8 mouse cellular contexts compared by ENCODE assay signal in the genomic region with DNA sequence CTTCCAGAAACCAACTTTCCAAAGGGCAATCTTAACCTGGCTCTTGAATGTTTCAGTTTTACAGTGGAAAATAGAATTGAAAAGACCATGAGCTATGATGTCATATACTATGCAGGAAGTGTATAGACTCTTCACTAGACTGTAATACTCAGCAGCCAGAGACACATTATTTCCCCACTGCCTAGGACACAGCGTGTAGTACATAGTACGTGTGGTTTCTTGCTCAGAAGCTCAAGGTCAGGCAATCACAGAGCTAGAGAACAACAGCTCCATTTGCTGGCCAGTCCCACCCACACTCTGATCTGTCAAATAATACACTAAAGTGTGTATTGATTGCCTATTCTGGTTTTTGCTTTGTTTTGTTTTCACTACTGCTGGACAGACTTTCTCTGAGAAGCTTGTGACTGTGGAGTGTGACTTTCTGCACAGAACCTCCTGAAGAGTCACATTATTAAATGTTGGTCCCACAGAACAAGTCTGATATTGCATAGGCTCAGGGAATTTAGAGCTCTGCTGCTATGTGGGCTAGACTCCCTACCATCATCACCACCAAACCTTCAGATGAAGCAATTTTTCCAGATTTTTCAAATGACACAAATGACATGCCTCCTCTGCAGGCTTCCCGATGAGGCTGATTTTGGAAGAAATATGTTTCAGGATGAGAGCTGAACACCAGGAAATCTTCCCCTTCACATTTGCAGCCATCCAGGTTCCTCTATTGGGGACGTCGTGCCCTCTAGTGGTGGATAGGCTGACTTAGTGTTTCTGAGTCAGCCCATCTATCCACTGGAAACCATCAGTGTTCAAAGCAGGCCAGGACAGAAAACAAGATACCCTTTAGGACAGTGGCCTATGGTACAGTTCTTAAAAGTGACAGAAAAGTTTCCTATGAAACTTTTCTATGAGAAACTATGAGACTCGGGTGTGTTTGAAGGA.
DNase-seq lines count a peak whose midpoint lies in the region; ATAC-seq and TF ChIP-seq lines count a peak whose summit lies in the region.

No protein-coding gene starts in this region.

- peak; percentile 48 for TF ChIP-seq CTCF in ES-Bruce4 (IDR thresholded peaks at IDR 0.05; ENCODE audit: low read depth, low read length)
- TF ChIP-seq CTCF in lung, embryonic 14.5 days (IDR thresholded peaks at IDR 0.05; ENCODE audit: low read depth), result peak; percentile 90

- TF ChIP-seq POLR2A in ES-Bruce4 (IDR thresholded peaks at IDR 0.05; ENCODE audit: insufficient read depth, low read length), result no peak

- no peak overlapping the region for H3K27ac ChIP-seq in ES-Bruce4 (ENCODE audit: insufficient read depth, low read length)
- no peak overlapping the region for H3K27ac ChIP-seq in embryonic facial prominence, embryonic 10.5 days (replicated peaks)
- no peak overlapping the region for H3K27ac ChIP-seq in lung, embryonic 14.5 days (ENCODE audit: low read depth)

- H3K4me1 ChIP-seq in ES-Bruce4 (ENCODE audit: control insufficient read depth, insufficient read depth, low read length), result no peaks in the 10 kb centered on the region
- H3K4me1 ChIP-seq in embryonic facial prominence, embryonic 10.5 days, result no peaks in the 10 kb centered on the region
- no peaks in the 10 kb centered on the region for H3K4me1 ChIP-seq in lung, embryonic 14.5 days (ENCODE audit: insufficient read depth)

- no peak overlapping the region for H3K4me2 ChIP-seq in lung, embryonic 14.5 days

- no peaks in the 10 kb centered on the region for H3K27me3 ChIP-seq in ES-Bruce4 (ENCODE audit: control insufficient read depth, insufficient read depth, low read length, poor library complexity, severe bottlenecking)
- no peaks in the 10 kb centered on the region for H3K27me3 ChIP-seq in embryonic facial prominence, embryonic 10.5 days (replicated peaks; ENCODE audit: low read depth, poor library complexity, severe bottlenecking)
- H3K27me3 ChIP-seq in lung, embryonic 14.5 days (ENCODE audit: insufficient read depth, low read length), result no peaks in the 10 kb centered on the region

- 40% methylated on average over 6 of the region's 6 CpGs for WGBS in embryonic facial prominence, embryonic 10.5 days
- 24% methylated on average over 6 of the region's 6 CpGs for WGBS in lung, embryonic 14.5 days

- peak; percentile 69; the same call in 1 of the 2 replicates for ATAC-seq in lung, embryonic 14.5 days (ENCODE audit: insufficient read depth)

- H3K9ac ChIP-seq in ES-Bruce4 (ENCODE audit: low read depth, poor library complexity, severe bottlenecking), result no peak overlapping the region
- no peak overlapping the region for H3K9ac ChIP-seq in lung, embryonic 14.5 days

- H3K4me3 ChIP-seq in ES-Bruce4 (ENCODE audit: low read depth, low read length), result no peak overlapping the region
- no peak overlapping the region for H3K4me3 ChIP-seq in embryonic facial prominence, embryonic 10.5 days
- no peak overlapping the region for H3K4me3 ChIP-seq in lung, embryonic 14.5 days (ENCODE audit: low read depth, low read length)

- TF ChIP-seq EP300 in ES-Bruce4 (IDR thresholded peaks at IDR 0.05; ENCODE audit: insufficient read depth, low read depth, low read length), result no peak

- H3K9me3 ChIP-seq in ES-Bruce4 (replicated peaks; ENCODE audit: control insufficient read depth, insufficient read depth, low read length, poor library complexity, severe bottlenecking), result no peaks in the 10 kb centered on the region
- no peaks in the 10 kb centered on the region for H3K9me3 ChIP-seq in embryonic facial prominence, embryonic 10.5 days
- H3K9me3 ChIP-seq in lung, embryonic 14.5 days (ENCODE audit: low read depth, low read length), result no peaks in the 10 kb centered on the region; the same call in 1 of the 2 replicates

- H3K36me3 ChIP-seq in ES-Bruce4 (ENCODE audit: control insufficient read depth, insufficient read depth, low read length, poor library complexity, severe bottlenecking), result no peaks in the 10 kb centered on the region
- H3K36me3 ChIP-seq in embryonic facial prominence, embryonic 10.5 days (replicated peaks), result no peaks in the 10 kb centered on the region
- no peaks in the 10 kb centered on the region for H3K36me3 ChIP-seq in lung, embryonic 14.5 days (ENCODE audit: insufficient read depth)

- peak; percentile 39 for DNase-seq in adrenal gland, postnatal 25 days
- DNase-seq in embryonic facial prominence, embryonic 10.5 days (ENCODE audit: low spot score), result peak; percentile 61
- DNase-seq in heart, postnatal 4 days, result peak; percentile 78
- peak; percentile 60 to 88 for DNase-seq in layer of hippocampus, adult 18-20 months (ENCODE audit: low spot score in 2 of 2)
- DNase-seq in lung, embryonic 14.5 days, result peak; percentile 87
- DNase-seq in retina, adult 2 months (ENCODE audit: low read depth, low spot score), result peak; percentile 29
- peak; percentile 30 to 71 for DNase-seq in urinary bladder, postnatal 4 days (ENCODE audit: low spot score in 2 of 2)

Comparison
In these comparisons a context has a peak if more than half of its experiments do, and no peak if none do; other contexts are left out.
1. DNase-seq: peak in every context shown above with its lines; median percentile 87 in lung, embryonic 14.5 days; 78 in heart, postnatal 4 days; 74 in layer of hippocampus, adult 18-20 months; 61 in embryonic facial prominence, embryonic 10.5 days; 50 in urinary bladder, postnatal 4 days; 39 in adrenal gland, postnatal 25 days; 29 in retina, adult 2 months.